Comparison of ENCODE assay signal across 14 mouse cellular contexts in genomic region chr3:105891141-105891540, GRCm38 (mm10). TPM values are rescaled to one million over a fixed set of nuclear protein-coding genes. Genes with fewer than 3 reads are reported as not detected.
DNase-seq lines count a peak whose midpoint lies in the region; ATAC-seq and TF ChIP-seq lines count a peak whose summit lies in the region.
"Had no signal": no experiment of that assay in that cellular context is flagged by ENCODE, and none has a peak within 500 bp of the region (broad histone marks: within the 10 kb centered on the region; RNA-seq: fewer than 3 reads in every experiment).

No protein-coding gene starts in this region.

- no peaks in the 10 kb centered on the region for H3K9me3 ChIP-seq in heart, embryonic 10.5 days
- no peaks in the 10 kb centered on the region for H3K9me3 ChIP-seq in MEL (replicated peaks; ENCODE audit: insufficient read depth, low read length)
- no peaks in the 10 kb centered on the region for H3K9me3 ChIP-seq in liver, postnatal 0 days (ENCODE audit: low read length)
- H3K9me3 ChIP-seq in hindbrain, embryonic 14.5 days (ENCODE audit: control insufficient read depth, low read length), result no peaks in the 10 kb centered on the region
- H3K9me3 ChIP-seq: embryonic facial prominence, embryonic 13.5 days had no signal

- intact Hi-C loops in heart, postnatal 10 days (cut with DNase I), result no loop called here

- no peak overlapping the region for H3K4me3 ChIP-seq in heart, embryonic 10.5 days
- H3K4me3 ChIP-seq in liver, adult 2 months (ENCODE audit: insufficient read depth, low read depth, low read length), result no peak overlapping the region
- no peak overlapping the region for H3K4me3 ChIP-seq in MEL (ENCODE audit: control insufficient read depth in 1 of 2, insufficient read depth in 1 of 2, low read depth in 2 of 2, low read length in 2 of 2)
- no peak overlapping the region for H3K4me3 ChIP-seq in liver, postnatal 0 days (ENCODE audit: low read depth, low read length)
- no peak overlapping the region for H3K4me3 ChIP-seq in hindbrain, embryonic 14.5 days (replicated peaks; ENCODE audit: low read length)
- H3K4me3 ChIP-seq: embryonic facial prominence, embryonic 13.5 days had no signal

- TF ChIP-seq POLR2A in liver, adult 2 months (IDR thresholded peaks at IDR 0.05; ENCODE audit: extremely low read depth, insufficient read depth, low read length), result no peak
- TF ChIP-seq POLR2A in MEL (IDR thresholded peaks at IDR 0.05; ENCODE audit: control insufficient read depth in 1 of 2, insufficient read depth in 1 of 2, low read depth in 1 of 2, low read length in 2 of 2, poor library complexity in 1 of 2), result no peak

- peak overlapping the region; percentile 65; the same call in 1 of the 2 replicates for H3K4me2 ChIP-seq in liver, postnatal 0 days (ENCODE audit: low read depth, low read length)
- no peak overlapping the region for H3K4me2 ChIP-seq in hindbrain, embryonic 14.5 days (replicated peaks)
- H3K4me2 ChIP-seq: embryonic facial prominence, embryonic 13.5 days had no signal

- TF ChIP-seq CTCF in liver, adult 2 months (IDR thresholded peaks at IDR 0.05; ENCODE audit: low read depth, low read length), result no peak
- TF ChIP-seq CTCF in MEL (IDR thresholded peaks at IDR 0.05 in 2 of 3, conservative IDR thresholded peaks at IDR 0.05 in 1 of 3; ENCODE audit: control insufficient read depth in 1 of 3, insufficient read depth in 1 of 3, low read depth in 2 of 3, low read length in 3 of 3, poor library complexity in 1 of 3, severe bottlenecking in 1 of 3), result no peak
- TF ChIP-seq CTCF in liver, postnatal 0 days (IDR thresholded peaks at IDR 0.05; ENCODE audit: low read depth), result no peak

- H3K27me3 ChIP-seq in heart, embryonic 10.5 days (ENCODE audit: insufficient read depth, poor library complexity, severe bottlenecking), result no peaks in the 10 kb centered on the region
- H3K27me3 ChIP-seq in liver, adult 2 months (ENCODE audit: control insufficient read depth, insufficient read depth, low read length), result no peaks in the 10 kb centered on the region
- H3K27me3 ChIP-seq in MEL (ENCODE audit: control insufficient read depth in 1 of 2, insufficient read depth in 2 of 2, low read length in 2 of 2), result no peaks in the 10 kb centered on the region
- H3K27me3 ChIP-seq in liver, postnatal 0 days (ENCODE audit: insufficient read depth, low read length), result no peaks in the 10 kb centered on the region
- H3K27me3 ChIP-seq in hindbrain, embryonic 14.5 days (ENCODE audit: control insufficient read depth, insufficient read depth, low read length), result no peaks in the 10 kb centered on the region
- H3K27me3 ChIP-seq: embryonic facial prominence, embryonic 13.5 days had no signal

- peaks cover 44% of the 10 kb centered on the region for H3K4me1 ChIP-seq in heart, embryonic 10.5 days
- peaks cover 2% of the 10 kb centered on the region; the same call in 1 of the 2 replicates for H3K4me1 ChIP-seq in liver, adult 2 months (ENCODE audit: control insufficient read depth, insufficient read depth, low read length)
- H3K4me1 ChIP-seq in MEL (ENCODE audit: control insufficient read depth in 1 of 2, insufficient read depth in 2 of 2, low read length in 2 of 2), result peaks cover 7 to 23% of the 10 kb centered on the region in 2 experiments
- H3K4me1 ChIP-seq in liver, postnatal 0 days (ENCODE audit: insufficient read depth), result peaks cover 40% of the 10 kb centered on the region
- H3K4me1 ChIP-seq in hindbrain, embryonic 14.5 days (replicated peaks; ENCODE audit: control insufficient read depth, insufficient read depth, low read length), result no peaks in the 10 kb centered on the region

- no peak overlapping the region for H3K9ac ChIP-seq in liver, adult 2 months (ENCODE audit: low read depth, low read length)
- peak overlapping the region; percentile 34 for H3K9ac ChIP-seq in MEL (ENCODE audit: control insufficient read depth, low read depth, low read length, poor library complexity, severe bottlenecking)
- H3K9ac ChIP-seq in liver, postnatal 0 days (replicated peaks), result no peak overlapping the region
- H3K9ac ChIP-seq in hindbrain, embryonic 14.5 days, result no peak overlapping the region
- H3K9ac ChIP-seq: embryonic facial prominence, embryonic 13.5 days had no signal

- no peak for TF ChIP-seq EP300 in MEL (IDR thresholded peaks at IDR 0.05; ENCODE audit: low read depth in 1 of 2, low read length in 2 of 2)
- no peak for TF ChIP-seq EP300 in liver, postnatal 0 days (IDR thresholded peaks at IDR 0.05; ENCODE audit: low read depth)

- ATAC-seq in liver, postnatal 0 days, result no peak
- no peak for ATAC-seq in cerebellum, adult (ENCODE audit: insufficient number of reproducible peaks, low FRiP score, low TSS enrichment)
- ATAC-seq in hindbrain, embryonic 14.5 days (ENCODE audit: low FRiP score), result no peak

- no peaks in the 10 kb centered on the region for H3K79me2 ChIP-seq in liver, adult 2 months (ENCODE audit: control insufficient read depth, insufficient read depth, low read length)
- no peaks in the 10 kb centered on the region for H3K79me2 ChIP-seq in MEL (ENCODE audit: control insufficient read depth, insufficient read depth, low read length, poor library complexity)

- no peaks in the 10 kb centered on the region for H3K36me3 ChIP-seq in heart, embryonic 10.5 days
- no peaks in the 10 kb centered on the region for H3K36me3 ChIP-seq in liver, adult 2 months (ENCODE audit: control insufficient read depth, insufficient read depth, low read length)
- H3K36me3 ChIP-seq in MEL (ENCODE audit: control insufficient read depth in 1 of 2, insufficient read depth in 2 of 2, low read length in 2 of 2), result peaks cover 0 to 6% of the 10 kb centered on the region in 2 experiments; a peak in 1 of 4 replicates
- H3K36me3 ChIP-seq in liver, postnatal 0 days (replicated peaks; ENCODE audit: insufficient read depth, low read length), result no peaks in the 10 kb centered on the region
- no peaks in the 10 kb centered on the region for H3K36me3 ChIP-seq in hindbrain, embryonic 14.5 days (replicated peaks; ENCODE audit: control insufficient read depth, insufficient read depth)
- H3K36me3 ChIP-seq: embryonic facial prominence, embryonic 13.5 days had no signal

- peak; percentile 46 for DNase-seq in heart, embryonic 10.5 days (ENCODE audit: low spot score)
- no peak for DNase-seq in heart, postnatal 10 days
- DNase-seq in liver, adult 2 months (ENCODE audit: extremely low read depth, low read depth, low spot score), result no peak
- no peak for DNase-seq in liver
- no peak for DNase-seq in MEL (ENCODE audit: low read depth, low spot score)
- peak; percentile 8 for DNase-seq in liver, postnatal 0 days
- DNase-seq in hindbrain, embryonic 14.5 days (ENCODE audit: low spot score), result no peak
- DNase-seq: cerebellum, postnatal 25 days; right cerebral cortex, postnatal 4 days had no signal

- no peak overlapping the region; the same call in 1 of the 2 replicates for H3K27ac ChIP-seq in heart, embryonic 10.5 days
- H3K27ac ChIP-seq in liver, adult 2 months (replicated peaks; ENCODE audit: insufficient read depth, low read depth, low read length), result peak overlapping the region; percentile 69
- H3K27ac ChIP-seq in MEL (ENCODE audit: control insufficient read depth, low read depth, low read length), result peak overlapping the region; percentile 93
- peak overlapping the region; percentile 95 for H3K27ac ChIP-seq in liver, postnatal 0 days (ENCODE audit: low read depth)
- no peak overlapping the region for H3K27ac ChIP-seq in hindbrain, embryonic 14.5 days
- H3K27ac ChIP-seq: embryonic facial prominence, embryonic 13.5 days had no signal

- WGBS in heart, embryonic 10.5 days, result 60% methylated on average over 3 of the region's 3 CpGs
- 68% methylated on average over 3 of the region's 3 CpGs for WGBS in liver, adult 2 months
- 53% methylated on average over 3 of the region's 3 CpGs for WGBS in liver, postnatal 0 days (ENCODE audit: insufficient replicate concordance)
- WGBS in hindbrain, embryonic 14.5 days, result 83% methylated on average over 3 of the region's 3 CpGs

- no peak for TF ChIP-seq RAD21 in MEL (IDR thresholded peaks at IDR 0.05; ENCODE audit: low read depth, low read length)

TF ChIP-seq in MEL, 35 proteins besides CTCF, POLR2A, EP300 and RAD21 (continues in another document):
- no peak for TF ChIP-seq JUND (IDR thresholded peaks at IDR 0.05; ENCODE audit: low read depth, low read length)

RNA-seq across cellular contexts. Expression of gene Tmigd3, which starts 20.4 kb away (rescaled TPM):
- polyA plus RNA-seq in heart, embryonic 10.5 days (2016; fragmentation: Nextera tagmentation; extraction: Ambion mirVana), result 0.70 and 0.73 TPM in 2 replicates
- not detected for total RNA-seq in heart, postnatal 10 days (2021)
- 0.27 TPM in 1 of 2 replicates, not detected in the other for total RNA-seq in liver, adult 2 months (2014; rRNA removed)
- polyA plus RNA-seq in liver, adult 2 months (2012; rRNA removed), result 0.12 TPM in 1 of 2 replicates, not detected in the other
- 0.27 and 0.39 TPM in 2 replicates for total RNA-seq in MEL (2012; rRNA removed)
- under 1 TPM in 1 of 2 experiments, not detected in 1; 0.36 TPM for polyA plus RNA-seq in MEL (2012; ENCODE audit: insufficient read depth in 1 of 2, insufficient read length in 2 of 2, low read depth in 1 of 2, low replicate concordance in 2 of 2, missing spikeins in 1 of 2)
- 0.13 TPM in 1 of 2 replicates, not detected in the other for polyA plus RNA-seq in liver, postnatal 0 days (2015; fragmentation: Nextera tagmentation; extraction: Ambion mirVana)
- not detected in 2 replicates for polyA plus RNA-seq in hindbrain, embryonic 14.5 days (2014; fragmentation: Nextera tagmentation; extraction: Ambion mirVana)
- polyA plus RNA-seq: C2C12; embryonic facial prominence, embryonic 13.5 days; liver, embryonic 16.5 days had no signal

RNA-seq across cellular contexts. Expression of gene Adora3, which starts 20.5 kb away (rescaled TPM):
- not detected in 2 replicates for polyA plus RNA-seq in heart, embryonic 10.5 days (2016; fragmentation: Nextera tagmentation; extraction: Ambion mirVana)
- under 1 TPM in 1 of 2 experiments, not detected in 1; 0.26 TPM for total RNA-seq in heart, postnatal 10 days (2021)
- 0.09 TPM in 1 of 2 replicates, not detected in the other for total RNA-seq in liver, adult 2 months (2014; rRNA removed)
- polyA plus RNA-seq in liver, adult 2 months (2012; rRNA removed), result 0.06 TPM in 1 of 2 replicates, not detected in the other
- 0.36 and 0.42 TPM in 2 replicates for total RNA-seq in MEL (2012; rRNA removed)
- under 1 TPM in 1 of 2 experiments, not detected in 1; 0.65 TPM for polyA plus RNA-seq in MEL (2012; ENCODE audit: insufficient read depth in 1 of 2, insufficient read length in 2 of 2, low read depth in 1 of 2, low replicate concordance in 2 of 2, missing spikeins in 1 of 2)
- polyA plus RNA-seq in liver, postnatal 0 days (2015; fragmentation: Nextera tagmentation; extraction: Ambion mirVana), result 0.62 and 0.92 TPM in 2 replicates
- 0.27 TPM in 1 of 2 replicates, not detected in the other for polyA plus RNA-seq in hindbrain, embryonic 14.5 days (2014; fragmentation: Nextera tagmentation; extraction: Ambion mirVana)
- polyA plus RNA-seq: C2C12; forebrain, embryonic 11.5 days had no signal

RNA-seq across cellular contexts. Expression of gene I830077J02Rik, which starts 41.3 kb away (rescaled TPM):
- polyA plus RNA-seq in heart, embryonic 10.5 days (2016; fragmentation: Nextera tagmentation; extraction: Ambion mirVana), result 2.0 and 3.4 TPM in 2 replicates
- total RNA-seq in heart, postnatal 10 days (2021), result 1 to 10 TPM in 1 of 2 experiments, under 1 TPM in 1; 0.69 to 1.3 TPM
- total RNA-seq in liver, adult 2 months (2014; rRNA removed), result 0.40 and 0.55 TPM in 2 replicates
- 0.39 and 0.54 TPM in 2 replicates for polyA plus RNA-seq in liver, adult 2 months (2012; rRNA removed)
- 2.8 and 5.9 TPM in 2 replicates for total RNA-seq in MEL (2012; rRNA removed)
- polyA plus RNA-seq in MEL (2012; ENCODE audit: insufficient read depth in 1 of 2, insufficient read length in 2 of 2, low read depth in 1 of 2, low replicate concordance in 2 of 2, missing spikeins in 1 of 2), result 1 to 10 TPM in 1 of 2 experiments, not detected in 1; 9.4 TPM
- polyA plus RNA-seq in liver, postnatal 0 days (2015; fragmentation: Nextera tagmentation; extraction: Ambion mirVana), result 3.9 and 5.4 TPM in 2 replicates
- 0.17 and 0.46 TPM in 2 replicates for polyA plus RNA-seq in hindbrain, embryonic 14.5 days (2014; fragmentation: Nextera tagmentation; extraction: Ambion mirVana)

Comparison
In these comparisons a context has a peak if more than half of its experiments do, and no peak if none do; other contexts are left out.
1. DNase-seq: peak in heart, embryonic 10.5 days (single experiment) and liver, postnatal 0 days (single experiment); none in heart, postnatal 10 days (0 of 2), liver, adult 2 months (single experiment), liver (single experiment), MEL (single experiment) and hindbrain, embryonic 14.5 days (single experiment).
2. H3K27ac ChIP-seq: peak in liver, adult 2 months (single experiment), MEL (single experiment) and liver, postnatal 0 days (single experiment); none in heart, embryonic 10.5 days (single experiment) and hindbrain, embryonic 14.5 days (single experiment).